23 mouse cellular contexts compared by ENCODE assay signal in the genomic region with DNA sequence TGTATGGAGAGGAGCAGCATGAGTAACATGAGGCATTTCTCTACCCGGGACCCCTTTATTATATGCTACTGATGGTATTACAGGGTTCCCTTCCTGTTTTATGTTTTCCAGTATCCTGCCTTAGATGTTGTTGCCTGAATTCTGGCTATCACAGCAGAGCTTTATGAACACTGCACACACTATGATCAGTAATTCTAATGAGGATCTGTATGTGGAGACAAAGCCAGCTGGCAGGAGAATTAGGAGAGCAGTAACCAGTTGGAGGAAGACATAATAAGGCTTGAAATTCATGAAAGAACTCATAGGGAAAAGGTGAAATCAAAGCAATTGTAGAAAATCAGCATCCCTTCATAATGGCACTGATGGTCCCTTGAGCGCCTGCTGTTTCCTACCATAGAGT. TPM values are rescaled to one million over a fixed set of nuclear protein-coding genes. Genes with fewer than 3 reads are reported as not detected.
"Had no signal": no experiment of that assay in that cellular context is flagged by ENCODE, and none has a peak within 500 bp of the region (broad histone marks: within the 10 kb centered on the region; RNA-seq: fewer than 3 reads in every experiment).

No protein-coding gene starts in this region.

- H3K36me3 ChIP-seq: lung, embryonic 15.5 days; midbrain, embryonic 13.5 days; midbrain, embryonic 15.5 days; neural tube, embryonic 13.5 days; neural tube, embryonic 15.5 days had no signal

- H3K4me3 ChIP-seq: lung, embryonic 15.5 days; megakaryocyte, embryonic 14.5 days; midbrain, embryonic 13.5 days; midbrain, embryonic 15.5 days; myocyte; neural tube, embryonic 13.5 days; neural tube, embryonic 15.5 days had no signal

- H3K27me3 ChIP-seq: lung, embryonic 15.5 days; megakaryocyte, embryonic 14.5 days; midbrain, embryonic 13.5 days; midbrain, embryonic 15.5 days; neural tube, embryonic 13.5 days; neural tube, embryonic 15.5 days had no signal

- H3K9ac ChIP-seq: lung, embryonic 15.5 days; midbrain, embryonic 13.5 days; midbrain, embryonic 15.5 days; neural tube, embryonic 13.5 days; neural tube, embryonic 15.5 days had no signal

- H3K27ac ChIP-seq: lung, embryonic 15.5 days; macrophage; midbrain, embryonic 13.5 days; midbrain, embryonic 15.5 days; neural tube, embryonic 13.5 days; neural tube, embryonic 15.5 days had no signal

- H3K4me2 ChIP-seq: lung, embryonic 15.5 days; midbrain, embryonic 11.5 days; midbrain, embryonic 13.5 days; midbrain, embryonic 15.5 days; neural tube, embryonic 13.5 days; neural tube, embryonic 15.5 days had no signal

- DNase-seq: lung, adult 2 months; lung, postnatal 14 days; lung, postnatal 36 days; retina, postnatal 1 day; right cerebral cortex, adult 18-20 months; right cerebral cortex, postnatal 25 days; right cerebral cortex, postnatal 4 days; spleen, adult 18-20 months; thymus, adult 18-20 months; thymus, postnatal 14 days; thymus, postnatal 36 days had no signal

- H3K9me3 ChIP-seq: lung, embryonic 15.5 days; megakaryocyte, embryonic 14.5 days; midbrain, embryonic 13.5 days; midbrain, embryonic 15.5 days; neural tube, embryonic 13.5 days; neural tube, embryonic 15.5 days had no signal

- ATAC-seq: lung, postnatal 0 days; midbrain, embryonic 13.5 days; midbrain, embryonic 15.5 days had no signal

- H3K4me1 ChIP-seq: lung, embryonic 15.5 days; megakaryocyte, embryonic 14.5 days; midbrain, embryonic 13.5 days; midbrain, embryonic 15.5 days; neural tube, embryonic 13.5 days had no signal

RNA-seq across cellular contexts. Expression of a gene that starts 51.1 kb away (rescaled TPM):
- total RNA-seq: megakaryocyte progenitor cell, adult 5-6 weeks had no signal
- polyA plus RNA-seq: macrophage; small intestine, adult 2 months had no signal
